Mouse (Mus musculus): Measurements from ENCODE around the gene Sorcs3.

GRCm38 (mm10) chr19:48300440-48301231, 94.8 kb downstream of the Sorcs3 start:
- TF ChIP-seq CTCF (IDR thresholded peaks at IDR 0.05; ENCODE audit: low read depth): no peak
- no peak for TF ChIP-seq EP300 (IDR thresholded peaks at IDR 0.05; ENCODE audit: low read depth)
